Mouse (Mus musculus) cerebellum, postnatal 36 days (tissue): ENCODE measurements around the gene B3galt1.

ENCODE experiments used
- DNase-seq, 2 experiments: peaks; one replicate each; pipeline ENCODE4 v3.0.0; 2021 to 2022; ENCODE audit warnings: mixed read lengths in 2 of 2

Gene B3galt1

GRCm38 (mm10) chr2:67956182-67956581 is 390.5 kb downstream of the B3galt1 start:
- no peak for DNase-seq

GRCm38 (mm10) chr2:67957561-67957960 is 391.9 kb downstream of the B3galt1 start:
- no peak for DNase-seq

- no peak for DNase-seq
Measured at GRCm38 (mm10) chr2:67960711-67961110, 395.0 kb downstream of the B3galt1 start.

DNA sequence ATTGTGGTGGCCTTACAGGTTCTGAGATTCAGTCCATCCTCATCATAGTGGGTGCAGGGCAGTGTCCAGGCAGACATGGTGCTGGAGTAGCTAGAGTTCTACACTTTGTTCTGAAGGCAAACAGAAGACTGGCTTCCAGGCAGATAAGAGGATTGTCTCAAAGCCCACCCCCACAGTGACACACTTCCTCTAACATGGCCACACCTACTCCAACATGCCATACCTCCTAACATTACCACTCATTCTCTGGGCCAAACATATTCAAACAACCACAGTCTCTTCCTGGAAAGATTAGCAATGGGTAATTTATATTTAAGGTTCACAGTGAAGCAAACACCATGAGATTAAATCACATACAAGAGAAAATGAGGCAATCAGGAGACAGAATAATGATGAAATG is 403.1 kb downstream of the B3galt1 start:
- no peak for DNase-seq

- peak; percentile 41 to 45 for DNase-seq
Measured at GRCm38 (mm10) chr2:67971091-67971490, 405.4 kb downstream of the B3galt1 start.

DNA sequence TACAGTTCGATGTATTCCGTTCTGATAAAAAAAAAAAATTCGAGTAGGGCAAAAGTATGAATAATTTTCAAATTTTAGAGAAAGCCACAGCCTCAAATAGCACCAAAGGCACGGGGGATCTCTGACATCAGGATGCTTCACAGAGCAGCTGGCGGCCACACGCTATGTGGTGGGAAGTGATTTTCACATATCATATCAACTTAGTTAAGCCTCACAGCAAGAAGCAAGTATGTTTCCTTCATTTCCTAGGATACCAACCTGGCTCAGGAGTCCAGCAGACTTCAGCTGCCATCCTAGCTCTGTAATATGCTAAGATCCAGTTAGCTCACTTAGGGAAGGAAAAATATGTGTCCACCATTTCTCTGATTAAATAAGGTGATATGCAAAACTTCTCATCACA is 405.9 kb downstream of the B3galt1 start:
- no peak for DNase-seq

GRCm38 (mm10) chr2:67975764-67976163 is 410.1 kb downstream of the B3galt1 start:
- no peak for DNase-seq

GRCm38 (mm10) chr2:67976488-67976887 is 410.8 kb downstream of the B3galt1 start:
- DNase-seq: no peak

- no peak for DNase-seq
Measured at GRCm38 (mm10) chr2:67977620-67978262, 412.1 kb downstream of the B3galt1 start.

GRCm38 (mm10) chr2:67983563-67983962 is 417.9 kb downstream of the B3galt1 start:
- DNase-seq: no peak

DNA sequence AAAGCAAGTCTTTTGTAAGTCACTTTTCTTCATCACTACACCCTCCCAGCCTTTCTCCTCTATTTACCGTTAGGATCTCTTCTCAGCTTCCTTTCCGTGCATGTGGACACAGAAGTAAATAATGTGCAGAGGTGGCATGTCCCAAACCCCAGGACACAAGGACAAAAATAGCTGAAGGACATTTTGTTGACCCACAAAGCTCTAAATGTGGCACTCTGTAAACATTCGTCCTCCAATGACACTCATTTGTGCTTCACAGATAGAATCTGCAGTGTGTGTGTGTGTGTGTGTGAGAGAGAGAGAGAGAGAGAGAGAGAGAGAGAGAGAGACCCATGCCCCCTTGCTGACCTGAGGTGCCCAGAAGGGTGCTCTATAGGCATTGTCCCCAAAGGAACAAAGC is 419.5 kb downstream of the B3galt1 start:
- DNase-seq: no peak

GRCm38 (mm10) chr2:67993421-67993820 is 427.8 kb downstream of the B3galt1 start:
- DNase-seq: no peak

DNA sequence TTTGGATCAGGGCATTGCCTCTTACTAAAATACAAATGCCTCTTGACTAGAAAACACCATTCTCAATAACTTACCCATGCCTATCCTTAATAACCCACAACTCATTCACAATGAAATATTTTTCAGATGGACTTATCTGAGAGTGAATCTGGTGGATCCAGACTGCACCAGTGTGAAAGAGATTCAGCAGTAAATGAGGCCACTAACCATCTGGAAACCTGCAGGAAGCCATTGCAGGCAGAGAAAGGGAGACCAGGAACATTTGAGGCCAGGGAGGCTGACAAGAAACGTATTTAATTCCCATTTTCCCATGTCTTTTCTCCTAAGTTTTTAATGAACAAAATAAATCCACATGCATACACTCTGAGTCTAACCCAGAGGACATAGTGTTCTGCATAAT is 437.4 kb downstream of the B3galt1 start:
- DNase-seq: peak; percentile 13 to 26

- DNase-seq: no peak
Measured at GRCm38 (mm10) chr2:68005210-68005609, 439.5 kb downstream of the B3galt1 start.

DNA sequence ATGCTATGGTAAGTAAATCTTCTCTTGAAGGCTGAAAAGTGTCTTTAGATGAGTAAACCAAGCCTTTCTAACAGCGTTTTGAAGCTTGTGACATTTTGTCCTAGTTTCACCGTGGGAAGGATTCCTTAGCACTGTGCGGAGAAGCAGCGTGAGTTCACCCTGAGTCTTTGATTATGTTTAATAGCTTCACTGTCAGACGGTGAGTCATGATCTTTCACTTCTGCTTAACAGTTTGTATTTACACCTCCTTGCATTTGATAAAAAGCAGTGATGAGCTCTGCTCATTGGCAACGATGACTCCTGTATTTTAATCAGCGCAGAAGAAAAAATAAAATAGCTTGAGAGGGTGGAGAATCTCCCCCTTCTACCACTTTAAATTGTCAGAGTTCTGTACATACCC is 440.0 kb downstream of the B3galt1 start:
- no peak for DNase-seq

- DNase-seq: no peak
Measured at GRCm38 (mm10) chr2:68011336-68011735, 445.7 kb downstream of the B3galt1 start.

DNA sequence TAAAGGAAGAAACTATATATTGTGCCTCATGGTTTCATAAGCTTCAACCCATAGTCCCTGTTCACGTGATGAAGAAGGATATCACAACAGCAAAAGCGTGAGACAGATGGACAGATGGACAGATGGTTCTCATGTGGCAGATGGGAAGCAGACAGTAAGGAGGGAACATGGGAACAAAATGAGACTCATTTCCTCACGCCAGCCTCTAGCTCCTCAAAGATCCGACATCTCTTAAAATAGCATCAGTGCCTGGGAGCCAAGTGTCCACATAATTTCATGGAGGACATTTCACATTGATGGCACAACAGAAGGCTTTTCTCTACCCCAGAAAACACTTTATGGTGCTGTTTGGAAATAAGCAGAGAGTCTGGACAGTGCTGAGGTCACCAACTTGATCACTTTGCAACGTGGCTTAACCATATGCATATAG is 454.6 kb downstream of the B3galt1 start:
- peak; percentile 33 to 56 for DNase-seq

GRCm38 (mm10) chr2:68021541-68022152 is 456.0 kb downstream of the B3galt1 start:
- DNase-seq: no peak

- DNase-seq: no peak
Measured at GRCm38 (mm10) chr2:68028811-68029210, 463.1 kb downstream of the B3galt1 start.

DNA sequence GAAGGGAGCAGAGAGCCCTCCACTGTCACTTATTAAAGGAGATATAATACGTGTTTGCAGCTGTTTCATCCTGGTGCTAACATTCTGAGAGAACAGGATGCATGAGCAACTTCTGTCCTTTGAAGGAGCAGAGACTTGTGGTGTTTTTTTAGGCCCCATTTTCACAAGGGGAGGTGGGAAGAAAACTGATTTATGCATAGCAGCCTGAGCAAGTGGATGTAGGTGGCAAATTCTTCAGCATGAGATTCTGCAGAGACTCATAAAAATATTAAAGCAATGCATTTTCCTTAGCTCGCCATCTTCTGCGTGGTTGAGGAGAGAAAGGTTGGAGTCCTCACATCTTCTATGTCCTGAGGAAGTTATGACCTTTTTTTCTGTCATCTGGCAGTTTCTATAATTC is 469.0 kb downstream of the B3galt1 start:
- no peak for DNase-seq

DNA sequence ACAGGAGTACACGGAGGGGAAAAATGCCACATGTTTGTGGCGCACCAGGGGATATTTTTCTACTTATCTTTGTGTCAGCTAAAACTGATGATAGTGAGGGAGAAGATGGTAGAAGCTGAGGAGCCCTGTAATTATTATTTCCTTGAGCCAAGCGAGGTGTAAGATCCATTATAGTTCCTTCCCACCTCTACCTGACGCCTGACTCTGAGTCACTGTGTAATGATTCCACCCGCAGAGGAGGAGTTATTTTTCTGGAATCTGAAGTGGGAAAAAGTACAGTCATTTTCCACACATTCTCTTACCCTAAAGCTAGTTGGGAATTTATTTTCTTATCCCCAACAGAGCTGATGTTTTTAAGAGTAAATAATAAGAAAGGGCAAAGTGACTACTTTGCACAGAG is 475.1 kb downstream of the B3galt1 start:
- DNase-seq: no peak

DNA sequence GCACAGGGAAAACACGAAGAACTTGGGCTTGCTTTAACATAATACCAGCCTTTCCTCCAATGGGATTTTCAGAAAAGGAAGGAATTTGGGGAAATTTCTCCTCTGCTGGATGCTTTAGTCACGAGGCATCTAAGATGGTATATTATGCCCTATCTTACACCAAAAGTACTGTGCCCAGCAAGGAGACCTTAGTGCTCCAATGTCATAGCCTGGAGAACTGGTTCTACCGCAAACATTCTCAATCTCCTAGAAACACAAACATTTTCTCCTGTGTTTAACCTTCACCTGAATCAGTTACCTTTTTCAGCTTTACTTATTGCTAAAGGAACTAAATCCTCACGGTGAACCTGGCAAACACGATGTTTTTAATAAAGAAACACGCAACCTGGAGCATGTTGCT is 486.8 kb downstream of the B3galt1 start:
- DNase-seq: no peak

GRCm38 (mm10) chr2:68053243-68053642 is 487.6 kb downstream of the B3galt1 start:
- no peak for DNase-seq

- DNase-seq: no peak
Measured at GRCm38 (mm10) chr2:68061341-68061740, 495.7 kb downstream of the B3galt1 start.
